Comparison of ENCODE assay signal across 24 mouse cellular contexts in the genomic region with DNA sequence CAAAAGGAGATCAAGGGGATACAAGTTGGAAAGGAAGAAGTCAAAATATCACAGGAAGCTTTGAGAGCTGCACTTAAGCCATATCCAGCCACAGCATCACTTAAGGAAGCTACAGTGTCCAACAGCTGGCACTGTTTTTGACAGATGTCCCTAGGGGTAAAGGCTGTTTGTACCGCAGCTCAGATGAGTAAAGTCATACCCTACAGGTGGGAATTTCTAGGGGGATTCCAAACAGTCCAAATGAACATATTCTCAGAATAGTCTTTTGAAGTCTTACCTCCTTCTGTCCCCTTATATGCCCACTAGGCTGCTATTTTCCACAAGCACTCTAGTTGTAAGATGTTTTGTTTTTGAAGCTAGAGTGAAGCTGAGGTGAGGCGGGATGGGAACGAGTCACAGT. TPM values are rescaled to one million over a fixed set of nuclear protein-coding genes. Genes with fewer than 3 reads are reported as not detected.
"Had no signal": no experiment of that assay in that cellular context is flagged by ENCODE, and none has a peak within 500 bp of the region (broad histone marks: within the 10 kb centered on the region; RNA-seq: fewer than 3 reads in every experiment).

No protein-coding gene starts in this region.

- H3K4me3 ChIP-seq: midbrain, embryonic 10.5 days; midbrain, embryonic 13.5 days; midbrain, embryonic 15.5 days; neural tube, embryonic 12.5 days had no signal

- DNase-seq: lung, adult 18-20 months; lung, embryonic 14.5 days; lung, postnatal 10 days; lung, postnatal 4 days; right cerebral cortex, postnatal 25 days; right cerebral cortex, postnatal 4 days; spleen, adult 18-20 months; thymus, adult 18-20 months; thymus, postnatal 14 days; thymus, postnatal 4 days had no signal

- H3K4me1 ChIP-seq: midbrain, embryonic 10.5 days; midbrain, embryonic 13.5 days; midbrain, embryonic 15.5 days; neural tube, embryonic 12.5 days had no signal

- H3K9ac ChIP-seq: lung, embryonic 14.5 days; midbrain, embryonic 13.5 days; midbrain, embryonic 15.5 days; neural tube, embryonic 12.5 days had no signal

- H3K27me3 ChIP-seq: midbrain, embryonic 13.5 days; midbrain, embryonic 15.5 days; neural tube, embryonic 12.5 days had no signal

- H3K36me3 ChIP-seq: midbrain, embryonic 10.5 days; midbrain, embryonic 13.5 days; midbrain, embryonic 15.5 days; neural tube, embryonic 12.5 days had no signal

- H3K9me3 ChIP-seq: midbrain, embryonic 10.5 days; midbrain, embryonic 13.5 days; midbrain, embryonic 15.5 days; neural tube, embryonic 12.5 days had no signal

- ATAC-seq: midbrain, embryonic 13.5 days; midbrain, embryonic 15.5 days had no signal

- H3K27ac ChIP-seq: midbrain, embryonic 10.5 days; midbrain, embryonic 13.5 days; midbrain, embryonic 15.5 days; neural tube, embryonic 12.5 days had no signal

- H3K4me2 ChIP-seq: lung, embryonic 14.5 days; midbrain, embryonic 13.5 days; midbrain, embryonic 15.5 days; neural tube, embryonic 12.5 days had no signal

RNA-seq across cellular contexts. Expression of a gene that starts 19.1 kb away (rescaled TPM):
- total RNA-seq: megakaryocyte-erythroid progenitor cell, adult 5-6 weeks; midbrain, postnatal 0 days; neutrophil, adult 5-6 weeks had no signal
- polyA plus RNA-seq: liver, embryonic 16.5 days; lung, embryonic 14.5 days; lung, embryonic 16.5 days; midbrain, embryonic 10.5 days; midbrain, embryonic 13.5 days; midbrain, embryonic 15.5 days; midbrain, postnatal 0 days; neural tube, embryonic 12.5 days; neural tube, embryonic 14.5 days; small intestine, adult 2 months; stomach, embryonic 14.5 days; stomach, embryonic 16.5 days; urinary bladder, adult 2 months had no signal

RNA-seq across cellular contexts. Expression of a gene that starts 37.3 kb away (rescaled TPM):
- total RNA-seq: midbrain, postnatal 0 days had no signal
- polyA plus RNA-seq: lung, embryonic 14.5 days; midbrain, embryonic 13.5 days; midbrain, embryonic 15.5 days; midbrain, postnatal 0 days; neural tube, embryonic 12.5 days; neural tube, embryonic 14.5 days had no signal
